Mouse (Mus musculus) lung, postnatal 0 days (tissue): ENCODE data around the gene Hist1h1b. TPM values are rescaled to one million over a fixed set of nuclear protein-coding genes. Genes with fewer than 3 reads are reported as not detected.
"Not testable (repeated sequence)": the region's sequence is repeated elsewhere in the genome, so short reads cannot be mapped to it uniquely, and the experiment has no call there.

Experiments
- ATAC-seq: fragments of 200-750 bp; cut with Nextera tagmentation; 2 replicates; pipeline ENCODE4 v1.8.0; 2017; ENCODE audit warnings: moderate library complexity
- DNase-seq: peaks from one replicate; pipeline ENCODE4 v3.0.0-alpha.2; 2016; ENCODE audit warnings: low spot score
- H3K27ac ChIP-seq: fragments of 300-500 bp; sonication (generic); 2 replicates; pipeline ENCODE4 v1.5.1; 2014; ENCODE audit warnings: antibody characterized with exemption, mild to moderate bottlenecking, low read length, mixed read lengths
- H3K27me3 ChIP-seq: fragments of 300-500 bp; sonication (generic); replicated peaks from 2 replicates; pipeline ENCODE4 v1.6.1; 2014; ENCODE audit warnings: low read length, mixed read lengths; ENCODE audit not compliant: insufficient read depth
- H3K36me3 ChIP-seq: fragments of 300-500 bp; sonication (generic); 2 replicates; pipeline ENCODE4 v1.6.1; 2014; ENCODE audit warnings: low read length, mixed read lengths; ENCODE audit not compliant: insufficient read depth
- H3K4me1 ChIP-seq: fragments of 300-500 bp; sonication (generic); 2 replicates; pipeline ENCODE4 v1.6.1; 2014; ENCODE audit warnings: antibody characterized with exemption, low read depth, low read length, mixed read lengths; ENCODE audit not compliant: insufficient read depth
- H3K4me2 ChIP-seq: fragments of 300-500 bp; sonication (generic); replicated peaks from 2 replicates; pipeline ENCODE4 v1.6.1; 2014; ENCODE audit warnings: low read depth, mild to moderate bottlenecking, low read length, moderate library complexity, mixed read lengths
- H3K4me3 ChIP-seq: fragments of 300-500 bp; sonication (generic); 2 replicates; pipeline ENCODE4 v1.5.1; 2014; ENCODE audit warnings: low read depth, low read length
- H3K9ac ChIP-seq: fragments of 300-500 bp; sonication (generic); replicated peaks from 2 replicates; pipeline ENCODE4 v1.6.1; 2014; ENCODE audit warnings: low read depth, mild to moderate bottlenecking
- H3K9me3 ChIP-seq: fragments of 300-500 bp; sonication (generic); 2 replicates; pipeline ENCODE4 v1.6.1; 2016; ENCODE audit warnings: low read length, mixed read lengths
- CTCF ChIP-seq: IDR thresholded peaks from 2 replicates; pipeline ENCODE4 v1.5.1; 2016; ENCODE audit warnings: antibody characterized with exemption, mild to moderate bottlenecking
- EP300 ChIP-seq: IDR thresholded peaks from 2 replicates; pipeline ENCODE4 v1.6.1; 2016; ENCODE audit warnings: antibody characterized with exemption, mild to moderate bottlenecking, control low read depth
- WGBS: fragments of 180-500 bp; shearing (Covaris S2); extraction: QIAGEN DNeasy Blood & Tissue Kit; methylation state at CpG from one replicate; pipeline ENCODE4 v1.1.7; 2014; 5-methylcytosine and 5-hydroxymethylcytosine counted together
- polyA plus RNA-seq: library from polyadenylated mRNA; unstranded; fragments of >200 nt; fragmentation: Nextera tagmentation; extraction: Ambion mirVana; gene quantifications from 2 replicates; pipeline ENCODE4 v1.2.1, GENCODE M21; 2015

Gene Hist1h1b
- polyA plus RNA-seq = 1.4 and 2.4 TPM in 2 replicates

- peak within 1 kb of the TSS; percentile 95 for H3K4me2 ChIP-seq
- peak within 1 kb of the TSS; percentile 52 for H3K4me3 ChIP-seq
- H3K27me3 ChIP-seq = no peaks in the 10 kb centered on the region
- H3K9ac ChIP-seq = peak within 1 kb of the TSS; percentile 63
- H3K36me3 ChIP-seq = no peaks in the 10 kb centered on the region
- peak within 1 kb of the TSS; percentile 86 for H3K27ac ChIP-seq
- H3K9me3 ChIP-seq = no peaks in the 10 kb centered on the region
- peak; percentile 72 for DNase-seq
- TF ChIP-seq CTCF (no peak), EP300 (no peak)
- H3K4me1 ChIP-seq = peaks cover 10% of the 10 kb centered on the region; the same call in 1 of the 2 replicates
- peak; percentile 34 for ATAC-seq
- under 1% methylated on average over 44 of the region's 44 CpGs for WGBS
Observed at GRCm38 (mm10) chr13:21779767-21780731, at the start of gene Hist1h1b. Hist1h1b (minus strand) TSS chr13:21780625.

GRCm38 (mm10) chr13:21828511-21828910 is 48.1 kb upstream of the Hist1h1b start:
- Histone ChIP-seq H3K4me1 (no peaks in the 10 kb centered on the region), H3K4me2 (no peak overlapping the region), H3K27ac (no peak overlapping the region), H3K36me3 (no peaks in the 10 kb centered on the region), H3K4me3 (no peak overlapping the region), H3K9me3 (no peaks in the 10 kb centered on the region), H3K27me3 (no peaks in the 10 kb centered on the region), H3K9ac (no peak overlapping the region)
- ATAC-seq (no peak), DNase-seq (no peak)
- no peak for TF ChIP-seq CTCF
- no peak for TF ChIP-seq EP300
- 80% methylated on average over 3 of the region's 3 CpGs for WGBS

DNA sequence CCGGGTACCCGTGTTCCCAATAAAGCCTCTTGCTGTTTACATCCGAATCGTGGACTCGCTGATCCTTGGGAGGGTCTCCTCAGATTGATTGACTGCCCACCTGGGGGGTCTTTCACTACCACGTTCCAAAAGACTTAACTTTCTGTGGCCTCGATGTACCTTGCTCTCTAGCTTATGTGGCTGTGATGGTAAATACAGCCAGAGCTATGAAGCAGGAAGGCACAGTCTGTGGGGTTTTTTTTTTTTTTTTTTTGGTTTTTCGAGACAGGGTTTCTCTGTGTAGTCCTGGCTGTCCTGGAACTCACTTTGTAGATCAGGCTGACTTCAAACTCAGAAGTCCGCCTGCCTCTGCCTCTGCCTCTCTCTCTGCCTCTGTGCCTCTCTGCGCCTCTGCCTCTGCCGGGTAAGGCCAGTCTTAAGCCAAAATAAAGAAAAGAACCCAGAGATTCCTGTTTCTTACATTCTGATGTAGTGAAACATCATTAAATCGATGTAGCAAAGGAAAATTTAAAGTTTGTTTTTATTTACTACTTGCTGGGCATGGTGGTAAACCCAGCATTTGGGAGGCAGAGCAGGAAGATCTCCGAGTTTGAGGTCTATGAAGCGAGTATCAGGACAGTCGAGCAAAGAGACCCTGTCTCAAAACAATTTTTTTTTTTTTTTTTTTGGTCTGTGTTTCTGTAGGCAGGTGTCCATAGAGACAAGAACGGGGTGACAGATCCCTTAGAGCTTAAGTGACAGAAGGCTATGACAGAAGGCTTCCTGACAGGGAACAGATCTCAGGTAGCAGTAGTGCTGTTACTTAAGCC is 39.9 kb upstream of the Hist1h1b start:
- H3K9me3 ChIP-seq, H3K4me1 ChIP-seq, ATAC-seq, H3K4me3 ChIP-seq, H3K27me3 ChIP-seq, H3K4me2 ChIP-seq, H3K9ac ChIP-seq, H3K27ac ChIP-seq, H3K36me3 ChIP-seq, DNase-seq: not testable (repeated sequence)
- WGBS = 67% methylated on average over 4 of the region's 16 CpGs

GRCm38 (mm10) chr13:21812092-21812491 is 31.7 kb upstream of the Hist1h1b start:
- H3K9me3 ChIP-seq, H3K9ac ChIP-seq, H3K4me3 ChIP-seq, H3K27ac ChIP-seq, DNase-seq, H3K36me3 ChIP-seq, H3K27me3 ChIP-seq, H3K4me1 ChIP-seq, H3K4me2 ChIP-seq: not testable (repeated sequence)
- ATAC-seq = peak; percentile 49
- WGBS = 2% methylated on average over 11 of the region's 14 CpGs

DNA sequence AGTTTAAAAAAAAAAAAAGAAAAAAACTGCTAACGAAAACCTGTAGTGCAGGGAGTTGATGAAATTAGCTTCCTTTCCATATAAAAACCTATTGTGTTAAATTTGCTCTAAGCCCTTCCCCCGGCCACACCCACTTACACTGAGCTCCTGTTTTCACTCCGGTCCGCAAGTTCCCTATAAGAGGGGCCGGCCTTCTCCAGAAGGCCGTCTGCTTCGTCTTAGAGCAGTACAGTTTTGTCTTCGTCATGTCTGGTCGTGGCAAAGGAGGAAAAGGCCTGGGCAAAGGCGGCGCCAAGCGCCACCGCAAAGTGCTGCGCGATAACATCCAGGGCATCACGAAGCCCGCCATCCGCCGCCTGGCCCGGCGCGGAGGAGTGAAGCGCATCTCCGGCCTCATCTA is 31.1 kb upstream of the Hist1h1b start, which contains the start of gene Hist1h4m:
Gene Hist1h4m (plus strand): TSS at position 208 of the 400 bp plus-strand sequence.
- H3K4me1 ChIP-seq, H3K4me2 ChIP-seq, H3K36me3 ChIP-seq, H3K9ac ChIP-seq, DNase-seq, H3K4me3 ChIP-seq, H3K9me3 ChIP-seq, H3K27ac ChIP-seq, H3K27me3 ChIP-seq: not testable (repeated sequence)
- ATAC-seq = peak; percentile 69
- WGBS = no CpG with 5 or more reads among the region's 24 CpGs

DNA sequence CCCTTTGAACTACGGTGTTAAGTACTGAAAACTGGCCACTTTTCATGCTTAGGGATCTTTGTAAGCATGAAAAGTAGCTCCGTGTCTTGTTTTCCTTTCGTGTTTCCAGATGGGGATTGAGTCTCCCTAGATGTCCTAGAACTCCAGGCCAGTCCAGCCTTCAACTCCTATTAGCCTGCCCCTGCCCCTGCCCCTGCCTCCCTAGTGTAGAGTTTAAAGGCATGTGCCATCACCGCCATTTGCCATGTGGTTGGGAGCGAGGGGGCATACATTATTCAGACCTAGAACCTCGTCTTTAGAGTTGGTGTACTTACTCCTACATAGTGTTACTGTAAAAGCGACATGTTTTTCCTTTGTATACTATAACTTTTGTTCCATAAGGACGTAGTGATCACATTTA is 30.6 kb upstream of the Hist1h1b start:
- DNase-seq, H3K4me3 ChIP-seq, H3K27ac ChIP-seq, H3K27me3 ChIP-seq, H3K36me3 ChIP-seq, H3K9ac ChIP-seq, ATAC-seq, H3K4me1 ChIP-seq, H3K9me3 ChIP-seq, H3K4me2 ChIP-seq: not testable (repeated sequence)
- no CpG with 5 or more reads among the region's 8 CpGs for WGBS

- not testable (repeated sequence) for H3K27me3 ChIP-seq, H3K9me3 ChIP-seq, H3K27ac ChIP-seq, H3K4me3 ChIP-seq, DNase-seq, H3K36me3 ChIP-seq, H3K9ac ChIP-seq, H3K4me2 ChIP-seq, H3K4me1 ChIP-seq
- WGBS = no CpG with 5 or more reads among the region's 23 CpGs
- peak; percentile 96 for ATAC-seq
Observed at GRCm38 (mm10) chr13:21810073-21810472, 29.6 kb upstream of the Hist1h1b start, which contains the start of the genes Hist1h2bq and Hist1h2ao. Hist1h2bq (minus strand) TSS chr13:21810197. Hist1h2ao (plus strand) TSS chr13:21810465.

GRCm38 (mm10) chr13:21803058-21803457 is 22.6 kb upstream of the Hist1h1b start:
- no CpG with 5 or more reads among the region's 4 CpGs for WGBS
- H3K36me3 ChIP-seq, H3K4me2 ChIP-seq, H3K4me1 ChIP-seq, H3K9me3 ChIP-seq, H3K27ac ChIP-seq, H3K9ac ChIP-seq, H3K27me3 ChIP-seq, DNase-seq, H3K4me3 ChIP-seq: not testable (repeated sequence)
- ATAC-seq = peak; percentile 85

DNA sequence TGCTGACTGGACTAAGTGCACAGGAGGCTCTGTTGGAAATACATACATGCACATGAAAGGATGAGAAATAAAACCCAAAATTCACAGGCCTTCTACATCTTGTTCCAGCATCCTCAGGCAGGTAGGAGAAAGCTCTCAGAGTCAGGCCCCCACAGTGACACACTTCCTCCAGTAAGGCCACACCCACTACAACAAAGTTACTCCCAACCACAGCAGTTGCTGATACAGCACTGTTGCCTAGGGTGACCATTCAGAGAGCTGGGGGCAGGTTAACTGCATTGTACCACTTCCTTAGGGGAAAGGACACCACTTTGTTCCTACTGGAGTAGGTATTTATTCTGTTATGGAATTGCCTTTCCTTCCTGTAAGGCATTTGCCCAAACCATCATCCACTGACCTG is 16.7 kb upstream of the Hist1h1b start:
- H3K27ac ChIP-seq, H3K27me3 ChIP-seq, ATAC-seq, H3K9me3 ChIP-seq, H3K4me3 ChIP-seq, H3K36me3 ChIP-seq, H3K9ac ChIP-seq, DNase-seq, H3K4me1 ChIP-seq, H3K4me2 ChIP-seq: not testable (repeated sequence)
